Mouse (Mus musculus) kidney, embryonic 15.5 days (tissue): ENCODE data around the gene Mcrip2. TPM values are rescaled to one million over a fixed set of nuclear protein-coding genes. Genes with fewer than 3 reads are reported as not detected.

Experiments
- ATAC-seq: fragments of 200-750 bp; cut with Nextera tagmentation; replicated peaks from 2 replicates; pipeline ENCODE4 v1.8.0; 2017; ENCODE audit warnings: moderate TSS enrichment; ENCODE audit not compliant: low FRiP score
- H3K27ac ChIP-seq: fragments of 300-500 bp; sonication (generic); 2 replicates; pipeline ENCODE4 v1.5.1; 2015; ENCODE audit warnings: mild to moderate bottlenecking, inconsistent platforms
- H3K27me3 ChIP-seq: fragments of 300-500 bp; sonication (generic); 2 replicates; pipeline ENCODE4 v1.6.1; 2015; ENCODE audit warnings: inconsistent platforms
- H3K36me3 ChIP-seq: fragments of 300-500 bp; sonication (generic); 2 replicates; pipeline ENCODE4 v1.6.1; 2015; ENCODE audit warnings: inconsistent platforms
- H3K4me1 ChIP-seq: fragments of 300-500 bp; sonication (generic); 2 replicates; pipeline ENCODE4 v1.6.1; 2015; ENCODE audit warnings: inconsistent platforms
- H3K4me2 ChIP-seq: fragments of 300-500 bp; sonication (generic); 2 replicates; pipeline ENCODE4 v1.6.1; 2015; ENCODE audit warnings: moderate library complexity, mild to moderate bottlenecking, inconsistent platforms
- H3K4me3 ChIP-seq: fragments of 300-500 bp; sonication (generic); replicated peaks from 2 replicates; pipeline ENCODE4 v1.5.1; 2015; ENCODE audit warnings: mild to moderate bottlenecking, inconsistent platforms
- H3K9ac ChIP-seq: fragments of 300-500 bp; sonication (generic); 2 replicates; pipeline ENCODE4 v1.6.1; 2015; ENCODE audit warnings: mild to moderate bottlenecking, inconsistent platforms
- H3K9me3 ChIP-seq: fragments of 300-500 bp; sonication (generic); replicated peaks from 2 replicates; pipeline ENCODE4 v1.6.1; 2016; ENCODE audit warnings: inconsistent platforms
- WGBS: fragments of 180-500 bp; shearing (Covaris S2); methylation state at CpG from one replicate; pipeline ENCODE4 v1.1.7; 2015; ENCODE audit warnings: mixed read lengths; 5-methylcytosine and 5-hydroxymethylcytosine counted together
- polyA plus RNA-seq: library from polyadenylated mRNA; unstranded; fragments of >200 nt; fragmentation: Nextera tagmentation; extraction: Ambion mirVana; gene quantifications from 2 replicates; pipeline ENCODE4 v1.2.1, GENCODE M21; 2015

Gene Mcrip2
- polyA plus RNA-seq, 1 experiment from 2014 or later = 55.1 TPM

DNA sequence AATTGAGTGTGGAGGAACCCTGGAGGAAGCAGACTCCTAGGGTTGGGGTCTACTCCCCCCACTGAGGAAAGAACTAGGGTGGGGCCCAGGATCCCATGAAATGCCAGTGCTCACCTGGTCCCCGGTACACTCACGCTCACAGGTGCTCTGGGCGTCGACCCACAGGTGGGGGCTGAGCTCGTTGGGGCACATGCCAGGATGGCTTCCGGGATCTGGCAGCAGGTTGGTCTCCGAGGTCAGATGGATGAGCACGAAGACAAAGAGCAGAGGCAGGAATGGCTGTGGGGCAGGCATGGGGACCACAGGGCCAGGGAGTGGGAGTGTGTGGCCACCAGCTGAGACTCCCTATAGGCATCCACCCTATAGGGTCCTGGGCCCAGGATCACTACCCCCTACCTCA, 11.2 kb upstream of the Mcrip2 start:
- H3K9me3 ChIP-seq = no peaks in the 10 kb centered on the region
- H3K4me2 ChIP-seq = no peak overlapping the region
- H3K4me1 ChIP-seq = peaks cover 41% of the 10 kb centered on the region
- H3K9ac ChIP-seq = no peak overlapping the region
- ATAC-seq = no peak
- peaks cover 51% of the 10 kb centered on the region for H3K36me3 ChIP-seq
- H3K4me3 ChIP-seq = no peak overlapping the region
- peak overlapping the region; percentile 56 for H3K27ac ChIP-seq
- no peaks in the 10 kb centered on the region for H3K27me3 ChIP-seq
- WGBS = 69% methylated on average over 8 of the region's 8 CpGs

DNA sequence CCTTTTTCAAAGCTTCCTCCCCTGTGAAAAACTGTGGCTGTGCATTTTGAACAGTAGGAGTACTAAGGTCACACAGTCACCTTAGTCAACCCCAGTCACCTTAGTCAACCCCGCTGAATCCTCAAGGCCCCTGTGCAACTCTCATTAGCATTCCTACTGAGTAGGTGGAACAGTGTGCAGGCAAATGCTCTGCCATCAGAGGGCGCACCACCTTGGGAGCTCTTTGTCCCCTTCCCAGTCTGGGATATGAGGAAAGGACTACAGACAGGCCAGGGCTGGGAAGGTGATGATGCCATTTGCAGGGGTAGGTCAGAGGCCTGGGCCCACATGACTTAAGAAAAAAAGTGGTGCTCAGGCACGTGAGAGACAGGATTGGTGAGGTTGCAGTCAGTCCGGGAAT, 10.7 kb upstream of the Mcrip2 start:
- Histone ChIP-seq H3K27me3 (no peaks in the 10 kb centered on the region), H3K4me2 (no peak overlapping the region), H3K4me1 (peaks cover 45% of the 10 kb centered on the region), H3K27ac (no peak overlapping the region), H3K4me3 (no peak overlapping the region), H3K9ac (no peak overlapping the region), H3K9me3 (no peaks in the 10 kb centered on the region), H3K36me3 (peaks cover 46% of the 10 kb centered on the region)
- no peak for ATAC-seq
- 48% methylated on average over 4 of the region's 4 CpGs for WGBS

DNA sequence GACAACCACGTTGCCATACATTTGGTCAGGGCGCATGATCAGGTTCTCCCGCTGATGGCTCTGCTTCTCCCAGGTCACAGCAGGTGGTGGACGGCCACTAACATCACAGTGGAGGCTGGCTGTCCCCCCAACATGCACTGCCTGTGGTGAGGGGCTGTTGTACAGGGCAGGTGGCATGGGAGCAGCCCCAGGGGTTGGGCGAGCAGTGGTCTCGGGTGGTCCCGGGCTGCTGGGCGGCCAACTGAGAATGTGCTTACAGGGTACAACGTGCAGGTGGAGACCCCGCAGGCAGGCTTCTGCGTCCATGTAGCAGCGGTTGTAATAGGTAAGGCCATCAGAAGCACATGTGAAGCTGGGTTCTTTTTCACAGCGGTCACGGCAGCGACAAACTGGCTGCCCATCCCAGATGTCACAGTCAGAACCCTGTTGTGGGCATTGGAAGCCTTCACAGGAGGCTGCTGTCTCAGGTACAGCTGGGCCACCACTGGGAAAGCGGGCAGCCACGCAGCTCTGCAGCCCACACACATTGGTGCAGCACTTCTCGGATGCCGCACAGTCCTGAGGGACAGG, 10.1 kb upstream of the Mcrip2 start:
- ATAC-seq = no peak
- Histone ChIP-seq H3K4me3 (no peak overlapping the region), H3K4me1 (peaks cover 51% of the 10 kb centered on the region), H3K9ac (no peak overlapping the region), H3K27me3 (no peaks in the 10 kb centered on the region), H3K4me2 (no peak overlapping the region), H3K36me3 (peaks cover 40% of the 10 kb centered on the region), H3K9me3 (no peaks in the 10 kb centered on the region), H3K27ac (no peak overlapping the region)
- WGBS = 89% methylated on average over 19 of the region's 19 CpGs

DNA sequence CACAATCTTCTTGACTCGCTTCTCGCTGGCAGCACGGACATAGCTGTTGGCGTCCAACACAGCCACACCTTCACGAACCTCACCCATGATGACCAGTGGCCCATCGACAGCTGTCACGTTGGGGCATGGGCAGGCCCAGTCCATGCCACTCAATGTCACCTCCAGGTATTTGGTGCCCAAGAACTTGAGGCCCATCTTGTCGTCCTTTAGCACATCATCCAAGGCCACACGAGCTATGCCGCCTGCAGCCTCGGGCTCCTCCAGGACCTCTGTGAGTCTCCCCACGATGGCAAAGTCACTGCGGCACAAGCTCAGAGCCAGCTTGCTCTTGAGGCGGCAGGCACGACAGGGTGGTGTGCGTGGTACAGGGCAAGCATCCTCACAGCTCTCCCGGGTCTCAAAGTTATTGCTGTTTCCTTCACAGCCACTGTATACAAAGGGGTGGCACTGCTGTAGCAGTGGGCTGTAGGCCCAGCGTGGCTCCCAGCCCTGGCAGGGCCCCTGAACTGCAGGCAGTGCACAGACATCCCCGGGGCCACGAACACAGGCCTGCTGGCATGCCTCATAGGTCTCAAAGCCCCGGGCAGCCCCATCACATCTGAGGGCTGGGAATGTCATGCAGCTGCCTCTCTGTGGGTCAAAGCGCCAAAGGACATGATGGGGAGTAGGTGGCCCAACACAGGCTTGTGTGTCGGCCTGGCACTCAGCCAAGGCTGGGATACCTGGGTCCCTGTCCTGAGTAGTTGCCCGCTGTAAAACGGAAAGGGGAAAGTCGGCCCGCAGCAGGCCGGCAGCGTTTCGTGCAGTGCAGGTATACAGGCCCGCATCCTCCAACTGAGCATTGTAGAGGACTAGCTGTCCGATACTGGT, 9.4 kb upstream of the Mcrip2 start:
- no peak for ATAC-seq
- no peaks in the 10 kb centered on the region for H3K9me3 ChIP-seq
- WGBS = 91% methylated on average over 32 of the region's 32 CpGs
- no peak overlapping the region for H3K4me2 ChIP-seq
- peaks cover 33% of the 10 kb centered on the region for H3K36me3 ChIP-seq
- no peaks in the 10 kb centered on the region for H3K27me3 ChIP-seq
- no peak overlapping the region for H3K27ac ChIP-seq
- no peak overlapping the region for H3K9ac ChIP-seq
- H3K4me3 ChIP-seq = no peak overlapping the region
- peaks cover 54% of the 10 kb centered on the region for H3K4me1 ChIP-seq

DNA sequence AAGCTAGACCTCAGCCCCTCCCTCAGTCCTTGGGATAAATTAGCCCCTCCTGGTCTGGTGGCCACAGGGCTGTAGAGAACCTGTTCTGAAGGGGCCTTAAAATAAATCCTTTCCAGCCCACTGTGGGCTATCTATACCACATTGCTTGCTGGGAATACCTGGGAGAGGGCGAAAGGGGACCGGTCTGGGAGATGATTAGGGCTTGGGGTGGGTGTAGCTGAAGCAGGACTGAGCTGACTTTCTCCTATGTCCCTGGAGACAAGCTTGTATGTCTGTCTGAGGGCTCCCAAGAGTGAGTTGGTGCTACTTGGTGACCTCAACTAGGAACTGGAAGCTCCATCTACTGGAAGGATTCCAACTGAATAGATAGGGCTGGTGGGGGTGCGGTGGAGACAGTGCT, 8.5 kb upstream of the Mcrip2 start:
- no peak overlapping the region for H3K4me2 ChIP-seq
- H3K27me3 ChIP-seq = no peaks in the 10 kb centered on the region
- H3K9me3 ChIP-seq = no peaks in the 10 kb centered on the region
- H3K4me3 ChIP-seq = no peak overlapping the region; the same call in 1 of the 2 replicates
- H3K4me1 ChIP-seq = peaks cover 52% of the 10 kb centered on the region
- WGBS = 94% methylated on average over 3 of the region's 3 CpGs
- peaks cover 24% of the 10 kb centered on the region for H3K36me3 ChIP-seq
- no peak for ATAC-seq
- H3K27ac ChIP-seq = no peak overlapping the region
- H3K9ac ChIP-seq = no peak overlapping the region

DNA sequence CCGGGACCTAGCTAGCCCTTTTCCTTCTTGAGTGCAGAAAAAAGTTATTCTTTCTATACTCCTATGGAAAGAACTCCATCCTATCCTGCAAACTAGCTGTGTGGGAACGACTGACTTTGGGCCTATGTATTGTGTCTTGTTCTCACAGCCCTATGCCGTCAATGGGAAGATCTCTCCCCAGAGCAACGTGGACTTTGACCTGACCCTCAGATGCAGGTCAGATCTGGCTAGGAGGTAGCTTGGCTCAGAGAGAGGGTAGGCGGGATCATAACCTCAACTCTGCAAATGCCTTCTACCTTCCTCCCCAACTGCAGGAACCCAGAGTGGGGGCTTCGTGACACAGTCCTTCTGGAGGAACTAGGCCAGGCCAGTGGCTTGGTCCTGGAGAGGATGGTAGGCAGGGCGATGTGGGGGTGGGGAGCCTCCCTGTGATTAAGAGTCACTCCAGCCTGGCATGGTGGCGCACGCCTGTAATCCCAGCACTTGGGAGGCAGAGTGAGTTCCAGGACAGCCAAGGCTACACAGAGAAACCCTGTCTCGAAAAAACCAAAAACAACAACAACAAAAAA, 7.9 kb upstream of the Mcrip2 start:
- H3K9ac ChIP-seq = peak overlapping the region; percentile 77
- no peaks in the 10 kb centered on the region for H3K9me3 ChIP-seq
- H3K4me2 ChIP-seq = peak overlapping the region; percentile 92
- peak overlapping the region; percentile 84 for H3K4me3 ChIP-seq
- 58% methylated on average over 10 of the region's 10 CpGs for WGBS
- H3K27ac ChIP-seq = peak overlapping the region; percentile 96; the same call in 1 of the 2 replicates
- no peak for ATAC-seq
- peaks cover 46% of the 10 kb centered on the region for H3K4me1 ChIP-seq
- H3K27me3 ChIP-seq = no peaks in the 10 kb centered on the region
- peaks cover 22% of the 10 kb centered on the region for H3K36me3 ChIP-seq

DNA sequence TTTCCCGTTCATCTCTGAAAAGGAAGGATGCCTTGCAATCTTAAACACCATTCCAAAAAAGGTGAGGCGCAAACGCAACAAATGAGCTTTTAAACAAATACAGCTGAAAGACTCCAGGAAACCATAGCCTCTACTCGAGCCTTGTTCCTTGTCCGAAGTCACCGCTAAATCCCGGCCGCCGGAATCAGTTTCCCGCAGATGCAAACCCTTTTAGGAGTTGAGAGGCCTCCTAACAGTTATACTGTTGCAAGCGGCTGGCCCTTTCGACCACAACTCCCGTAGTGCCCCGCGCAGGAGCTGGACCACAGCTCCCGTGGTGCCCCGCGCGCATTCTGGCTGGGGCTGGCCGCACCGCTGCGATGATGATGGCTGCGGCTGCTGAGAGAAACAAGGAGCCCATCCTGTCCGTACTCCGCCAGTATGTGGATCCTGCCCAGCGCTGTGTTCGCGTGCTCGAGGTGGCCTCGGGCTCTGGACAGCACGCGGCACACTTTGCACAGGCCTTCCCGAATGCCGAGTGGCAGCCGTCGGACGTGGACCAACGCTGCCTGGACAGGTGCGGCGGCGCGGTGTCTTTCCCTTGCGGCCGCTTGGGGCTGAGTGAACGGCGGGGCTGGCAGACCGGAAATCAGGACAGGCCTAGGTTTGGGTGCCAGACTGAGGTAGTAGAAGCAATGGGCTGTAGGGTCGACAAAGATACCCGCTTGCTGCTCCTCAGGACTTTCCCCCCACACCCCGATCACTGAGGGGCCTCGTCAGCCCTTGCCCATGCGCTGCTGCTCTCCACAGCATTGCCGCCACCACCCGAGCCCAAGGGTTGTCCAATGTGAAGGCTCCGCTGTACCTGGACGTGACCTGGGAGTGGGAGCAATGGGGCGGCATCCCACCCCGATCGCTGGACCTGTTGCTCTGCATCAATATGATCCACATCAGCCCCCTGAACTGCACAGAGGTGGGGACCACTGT, 6.9 kb upstream of the Mcrip2 start:
- H3K9me3 ChIP-seq = no peaks in the 10 kb centered on the region
- ATAC-seq = peak; percentile 90
- H3K27me3 ChIP-seq = no peaks in the 10 kb centered on the region
- peak overlapping the region; percentile 84 for H3K4me3 ChIP-seq
- peaks cover 22% of the 10 kb centered on the region for H3K36me3 ChIP-seq
- H3K9ac ChIP-seq = peak overlapping the region; percentile 77
- peaks cover 36% of the 10 kb centered on the region for H3K4me1 ChIP-seq
- peak overlapping the region; percentile 96 for H3K27ac ChIP-seq
- H3K4me2 ChIP-seq = peak overlapping the region; percentile 92
- WGBS = 1% methylated on average over 59 of the region's 59 CpGs

DNA sequence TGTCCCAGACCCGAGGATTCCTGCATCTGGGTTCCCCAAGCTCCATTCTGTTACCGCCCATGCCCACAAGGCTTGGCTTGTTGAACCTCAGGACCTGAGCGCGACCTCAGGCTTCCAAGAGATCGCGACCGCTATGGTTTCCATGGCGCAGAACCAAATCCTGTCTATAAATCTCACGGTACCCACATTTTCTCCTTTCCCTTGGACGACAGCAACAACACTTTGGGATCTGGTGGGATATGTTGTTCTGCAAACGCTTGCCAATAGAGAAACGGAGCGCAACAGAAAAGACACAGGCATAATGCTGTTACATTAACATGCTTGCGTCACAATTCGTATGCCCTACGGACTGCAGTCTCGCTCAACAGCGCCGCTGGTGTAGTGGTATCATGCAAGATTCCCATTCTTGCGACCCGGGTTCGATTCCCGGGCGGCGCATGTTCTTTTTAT, 6.2 kb upstream of the Mcrip2 start, which contains the start of gene Mettl26:
Gene Mettl26, plus strand, starts transcription at position 354 of the 450 bp plus-strand sequence.
- Histone ChIP-seq H3K36me3 (peaks cover 21% of the 10 kb centered on the region), H3K4me1 (peaks cover 29% of the 10 kb centered on the region), H3K9ac (peak within 1 kb of the TSS; percentile 77), H3K27me3 (no peaks in the 10 kb centered on the region), H3K4me3 (peak within 1 kb of the TSS; percentile 84), H3K4me2 (peak within 1 kb of the TSS; percentile 92), H3K9me3 (no peaks in the 10 kb centered on the region), H3K27ac (peak within 1 kb of the TSS; percentile 96)
- peak; percentile 64 for ATAC-seq
- under 1% methylated on average over 25 of the region's 25 CpGs for WGBS

DNA sequence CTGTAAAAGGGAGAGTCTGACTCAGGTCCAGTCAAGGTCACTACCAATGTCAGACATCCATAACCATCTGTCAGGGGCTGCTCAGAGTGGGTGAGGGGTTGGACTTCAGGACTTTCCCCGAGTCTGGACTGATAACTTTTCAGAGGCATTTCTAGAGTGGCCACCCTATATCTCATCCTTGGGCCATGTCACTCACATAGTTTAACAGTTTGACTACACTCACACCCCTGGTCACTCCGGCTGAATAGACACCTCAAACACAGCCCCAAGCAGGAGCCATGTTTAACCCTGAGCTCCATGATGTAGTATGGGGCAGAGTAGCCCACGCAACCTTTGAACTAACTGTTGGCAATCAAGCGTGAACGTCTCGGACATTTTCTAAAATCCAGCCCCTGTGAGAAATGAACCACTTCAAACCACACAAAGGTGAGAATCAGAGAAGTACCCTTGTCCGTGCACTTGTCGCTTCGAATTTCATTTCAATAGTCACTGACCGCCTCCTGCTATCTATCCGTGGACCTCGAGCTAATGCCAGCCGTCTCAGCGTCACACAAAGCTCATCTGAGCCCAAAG, 5.7 kb upstream of the Mcrip2 start:
- Histone ChIP-seq H3K9me3 (no peaks in the 10 kb centered on the region), H3K36me3 (peaks cover 17% of the 10 kb centered on the region), H3K4me1 (peaks cover 27% of the 10 kb centered on the region), H3K4me2 (peak overlapping the region; percentile 92), H3K27me3 (no peaks in the 10 kb centered on the region), H3K9ac (peak overlapping the region; percentile 77), H3K4me3 (peak overlapping the region; percentile 84), H3K27ac (peak overlapping the region; percentile 96)
- WGBS = 5% methylated on average over 14 of the region's 14 CpGs
- ATAC-seq = no peak

DNA sequence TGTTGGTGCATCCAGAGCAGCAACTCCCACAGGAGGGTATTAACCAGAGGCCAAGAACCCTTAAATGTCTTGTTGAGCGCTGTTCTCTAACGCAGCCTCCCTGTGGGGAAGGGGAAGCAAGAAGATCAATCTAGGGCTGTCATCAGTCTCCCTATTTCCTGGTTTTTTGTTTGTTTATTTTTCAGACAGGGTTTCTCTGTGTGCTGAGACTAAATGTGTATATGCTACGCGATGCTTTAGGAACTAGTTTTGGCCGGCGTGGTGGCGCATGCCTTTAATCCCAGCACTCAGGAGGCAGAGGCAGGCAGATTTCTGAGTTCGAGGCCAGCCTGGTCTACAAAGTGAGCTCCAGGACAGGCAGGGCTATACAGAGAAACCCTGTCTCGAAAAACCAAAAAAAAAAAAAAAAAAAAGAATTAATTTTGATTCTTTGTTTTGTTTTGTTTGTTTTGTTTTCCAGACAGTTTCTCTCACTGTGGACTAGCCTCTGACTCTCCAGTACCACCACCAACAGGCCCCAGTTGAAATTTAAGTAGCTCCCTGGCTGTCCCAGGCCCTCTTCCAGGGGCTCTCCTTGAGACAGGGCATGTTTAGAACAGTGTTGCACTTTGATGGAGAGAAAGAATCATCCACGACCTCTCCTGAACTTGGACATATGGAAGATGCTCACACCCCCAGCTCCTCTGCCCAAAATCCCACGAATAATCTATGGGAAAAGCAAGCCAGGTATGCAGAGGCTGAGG, 5.0 kb upstream of the Mcrip2 start:
- H3K27ac ChIP-seq = peak overlapping the region; percentile 96
- no peak overlapping the region for H3K9ac ChIP-seq
- no peaks in the 10 kb centered on the region for H3K27me3 ChIP-seq
- WGBS = 67% methylated on average over 11 of the region's 11 CpGs
- peaks cover 10% of the 10 kb centered on the region for H3K36me3 ChIP-seq
- peak overlapping the region; percentile 92 for H3K4me2 ChIP-seq
- peak overlapping the region; percentile 84 for H3K4me3 ChIP-seq
- H3K4me1 ChIP-seq = peaks cover 33% of the 10 kb centered on the region
- no peak for ATAC-seq
- H3K9me3 ChIP-seq = no peaks in the 10 kb centered on the region
